Mouse (Mus musculus): ENCODE results near the gene Mrpl37. TPM values are rescaled to one million over a fixed set of nuclear protein-coding genes. Genes with fewer than 3 reads are reported as not detected.
"Not testable (repeated sequence)": the region's sequence is repeated elsewhere in the genome, so short reads cannot be mapped to it uniquely, and the experiment has no call there.

The Mrpl37 gene
- 73.8 and 74.4 TPM in 2 replicates for polyA plus RNA-seq (2012; rRNA removed)

GRCm38 (mm10) chr4:107066252-107067124 is at the start of gene Mrpl37, which contains the start of gene Cyb5rl:
Gene Mrpl37 (minus strand): TSS chr4:107066868.
Gene Cyb5rl (plus strand): TSS chr4:107066988.
- Histone ChIP-seq H3K4me1 (ENCODE audit: control insufficient read depth, insufficient read depth, low read length) (peaks cover 8% of the 10 kb centered on the region), H3K27ac (ENCODE audit: control insufficient read depth, insufficient read depth, low read depth, low read length) (peak within 1 kb of the TSS; percentile 51), H3K4me3 (ENCODE audit: control insufficient read depth, low read depth, low read length) (peak within 1 kb of the TSS; percentile 99), H3K36me3 (ENCODE audit: control insufficient read depth, insufficient read depth, low read length) (peaks cover 1% of the 10 kb centered on the region; the same call in 1 of the 2 replicates), H3K27me3 (ENCODE audit: control insufficient read depth, insufficient read depth, low read length) (no peaks in the 10 kb centered on the region)
- TF ChIP-seq CTCF (IDR thresholded peaks at IDR 0.05; ENCODE audit: control insufficient read depth, insufficient read depth, insufficient replicate concordance, low read depth, low read length) (no peak), POLR2A (IDR thresholded peaks at IDR 0.05; ENCODE audit: control insufficient read depth, low read depth, low read length) (peak; percentile 91)

GRCm38 (mm10) chr4:107114278-107114677 is 47.6 kb upstream of the Mrpl37 start:
- no peak for TF ChIP-seq CTCF (IDR thresholded peaks at IDR 0.05; ENCODE audit: control insufficient read depth, insufficient read depth, insufficient replicate concordance, low read depth, low read length)
- TF ChIP-seq POLR2A (IDR thresholded peaks at IDR 0.05; ENCODE audit: control insufficient read depth, low read depth, low read length): no peak
- Histone ChIP-seq H3K27ac (ENCODE audit: control insufficient read depth, insufficient read depth, low read depth, low read length) (no peak overlapping the region), H3K27me3 (ENCODE audit: control insufficient read depth, insufficient read depth, low read length) (no peaks in the 10 kb centered on the region), H3K36me3 (ENCODE audit: control insufficient read depth, insufficient read depth, low read length) (no peaks in the 10 kb centered on the region), H3K4me3 (ENCODE audit: control insufficient read depth, low read depth, low read length) (no peak overlapping the region), H3K4me1 (ENCODE audit: control insufficient read depth, insufficient read depth, low read length) (no peaks in the 10 kb centered on the region)

- not testable (repeated sequence) for H3K27ac ChIP-seq (ENCODE audit: control insufficient read depth, insufficient read depth, low read depth, low read length); H3K4me3 ChIP-seq (ENCODE audit: control insufficient read depth, low read depth, low read length); H3K27me3 ChIP-seq (ENCODE audit: control insufficient read depth, insufficient read depth, low read length); H3K36me3 ChIP-seq (ENCODE audit: control insufficient read depth, insufficient read depth, low read length); H3K4me1 ChIP-seq (ENCODE audit: control insufficient read depth, insufficient read depth, low read length)
Observed at GRCm38 (mm10) chr4:107109181-107109580, 42.5 kb upstream of the Mrpl37 start.

- TF ChIP-seq CTCF (IDR thresholded peaks at IDR 0.05; ENCODE audit: control insufficient read depth, insufficient read depth, insufficient replicate concordance, low read depth, low read length) (no peak), POLR2A (IDR thresholded peaks at IDR 0.05; ENCODE audit: control insufficient read depth, low read depth, low read length) (no peak)
- no peak overlapping the region for H3K27ac ChIP-seq (ENCODE audit: control insufficient read depth, insufficient read depth, low read depth, low read length)
- H3K27me3 ChIP-seq (ENCODE audit: control insufficient read depth, insufficient read depth, low read length): no peaks in the 10 kb centered on the region
- no peak overlapping the region for H3K4me3 ChIP-seq (ENCODE audit: control insufficient read depth, low read depth, low read length)
- no peaks in the 10 kb centered on the region for H3K4me1 ChIP-seq (ENCODE audit: control insufficient read depth, insufficient read depth, low read length)
- no peaks in the 10 kb centered on the region for H3K36me3 ChIP-seq (ENCODE audit: control insufficient read depth, insufficient read depth, low read length)
Observed at GRCm38 (mm10) chr4:107108291-107108731, 41.6 kb upstream of the Mrpl37 start.

- no peak overlapping the region for H3K27ac ChIP-seq (ENCODE audit: control insufficient read depth, insufficient read depth, low read depth, low read length)
- H3K36me3 ChIP-seq (ENCODE audit: control insufficient read depth, insufficient read depth, low read length): no peaks in the 10 kb centered on the region
- H3K4me3 ChIP-seq (ENCODE audit: control insufficient read depth, low read depth, low read length): no peak overlapping the region
- TF ChIP-seq POLR2A (IDR thresholded peaks at IDR 0.05; ENCODE audit: control insufficient read depth, low read depth, low read length): no peak
- no peak for TF ChIP-seq CTCF (IDR thresholded peaks at IDR 0.05; ENCODE audit: control insufficient read depth, insufficient read depth, insufficient replicate concordance, low read depth, low read length)
- H3K27me3 ChIP-seq (ENCODE audit: control insufficient read depth, insufficient read depth, low read length): no peaks in the 10 kb centered on the region
- H3K4me1 ChIP-seq (ENCODE audit: control insufficient read depth, insufficient read depth, low read length): no peaks in the 10 kb centered on the region
Observed at GRCm38 (mm10) chr4:107106777-107107176, 40.1 kb upstream of the Mrpl37 start.

GRCm38 (mm10) chr4:107102220-107102619 is 35.6 kb upstream of the Mrpl37 start:
- TF ChIP-seq CTCF (IDR thresholded peaks at IDR 0.05; ENCODE audit: control insufficient read depth, insufficient read depth, insufficient replicate concordance, low read depth, low read length) (no peak), POLR2A (IDR thresholded peaks at IDR 0.05; ENCODE audit: control insufficient read depth, low read depth, low read length) (no peak)
- no peaks in the 10 kb centered on the region for H3K27me3 ChIP-seq (ENCODE audit: control insufficient read depth, insufficient read depth, low read length)
- no peak overlapping the region for H3K4me3 ChIP-seq (ENCODE audit: control insufficient read depth, low read depth, low read length)
- no peaks in the 10 kb centered on the region for H3K36me3 ChIP-seq (ENCODE audit: control insufficient read depth, insufficient read depth, low read length)
- peaks cover 7% of the 10 kb centered on the region for H3K4me1 ChIP-seq (ENCODE audit: control insufficient read depth, insufficient read depth, low read length)
- no peak overlapping the region for H3K27ac ChIP-seq (ENCODE audit: control insufficient read depth, insufficient read depth, low read depth, low read length)

- H3K4me1 ChIP-seq (ENCODE audit: control insufficient read depth, insufficient read depth, low read length): peaks cover 7% of the 10 kb centered on the region
- no peak overlapping the region for H3K4me3 ChIP-seq (ENCODE audit: control insufficient read depth, low read depth, low read length)
- no peak overlapping the region for H3K27ac ChIP-seq (ENCODE audit: control insufficient read depth, insufficient read depth, low read depth, low read length)
- H3K27me3 ChIP-seq (ENCODE audit: control insufficient read depth, insufficient read depth, low read length): no peaks in the 10 kb centered on the region
- H3K36me3 ChIP-seq (ENCODE audit: control insufficient read depth, insufficient read depth, low read length): no peaks in the 10 kb centered on the region
- TF ChIP-seq POLR2A (IDR thresholded peaks at IDR 0.05; ENCODE audit: control insufficient read depth, low read depth, low read length): no peak
- TF ChIP-seq CTCF (IDR thresholded peaks at IDR 0.05; ENCODE audit: control insufficient read depth, insufficient read depth, insufficient replicate concordance, low read depth, low read length): no peak
Observed at GRCm38 (mm10) chr4:107098791-107099525, 32.3 kb upstream of the Mrpl37 start.
